Mouse (Mus musculus) CH12.LX (cell line): ENCODE data around the gene Nhp2. TPM values are rescaled to one million over a fixed set of nuclear protein-coding genes. Genes with fewer than 3 reads are reported as not detected.

Experiments
- DNase-seq: peaks from one replicate; pipeline ENCODE4 v3.0.0-alpha.2; 2013; ENCODE audit errors: extremely low read depth
- H3K27ac ChIP-seq: 2 replicates; pipeline ENCODE4 v1.5.1; 2012; ENCODE audit warnings: low read depth, mild to moderate bottlenecking, control low read depth, moderate library complexity; ENCODE audit not compliant: insufficient read depth
- H3K27me3 ChIP-seq: replicated peaks from 2 replicates; pipeline ENCODE3; 2012; ENCODE audit warnings: inconsistent platforms
- H3K36me3 ChIP-seq, 2 experiments: replicated peaks in 1 of 2; 2 replicates each; pipeline versions ENCODE3 to v1.6.1; 2012; ENCODE audit warnings: inconsistent platforms in 1 of 2, low read length in 1 of 2, mild to moderate bottlenecking in 1 of 2, mixed read lengths in 1 of 2, moderate library complexity in 1 of 2; ENCODE audit not compliant: control insufficient read depth in 1 of 2, insufficient read depth in 1 of 2
- H3K4me1 ChIP-seq, 2 experiments: 2 replicates each; pipeline ENCODE4 v1.6.1; 2012; ENCODE audit warnings: inconsistent platforms in 1 of 2, moderate library complexity in 1 of 2; ENCODE audit not compliant: insufficient read depth in 2 of 2, control insufficient read depth in 1 of 2
- H3K4me2 ChIP-seq: 2 replicates; pipeline ENCODE4 v1.6.1; 2012; ENCODE audit warnings: low read depth, mild to moderate bottlenecking, control low read depth; ENCODE audit not compliant: poor library complexity, insufficient read depth, severe bottlenecking
- H3K4me3 ChIP-seq, 3 experiments: fragments of 150-350 bp in 1 of 3; sonication (generic) in 1 of 3; replicated peaks in 1 of 3; 2 replicates each; pipeline versions ENCODE3 to v1.5.1; 2011 to 2012; ENCODE audit warnings: low read depth in 2 of 3, low read length in 2 of 3, mild to moderate bottlenecking in 2 of 3, moderate library complexity in 2 of 3, control low read depth in 1 of 3, improper control_type of control experiment in 1 of 3, inconsistent platforms in 1 of 3, mixed read lengths in 1 of 3; ENCODE audit not compliant: poor library complexity in 1 of 3
- H3K79me2 ChIP-seq: replicated peaks from 2 replicates; pipeline ENCODE4 v1.6.1; 2012; ENCODE audit warnings: mild to moderate bottlenecking, moderate library complexity; ENCODE audit not compliant: control insufficient read depth, poor library complexity, insufficient read depth, severe bottlenecking; ENCODE audit errors: extremely low read depth
- H3K9ac ChIP-seq: 2 replicates; pipeline ENCODE4 v1.6.1; 2012; ENCODE audit warnings: low read depth, mild to moderate bottlenecking, control low read depth, moderate library complexity; ENCODE audit not compliant: insufficient read depth
- H3K9me3 ChIP-seq: replicated peaks from 2 replicates; pipeline ENCODE3; 2012; ENCODE audit warnings: low read length, inconsistent platforms, mixed read lengths
- CTCF ChIP-seq, 2 experiments: IDR thresholded peaks in 1 of 2; conservative IDR thresholded peaks in 1 of 2; 2 replicates each; pipeline ENCODE4 v1.5.1; 2011 to 2012; ENCODE audit warnings: low read depth in 2 of 2, low read length in 2 of 2, improper control_type of control experiment in 1 of 2, inconsistent platforms in 1 of 2, mild to moderate bottlenecking in 1 of 2, moderate library complexity in 1 of 2
- IRF4 ChIP-seq: IDR thresholded peaks from 2 replicates; pipeline ENCODE4 v1.6.1; 2014; ENCODE audit warnings: low read depth, mild to moderate bottlenecking, inconsistent platforms, low read length, improper control_type of control experiment
- MAZ ChIP-seq: IDR thresholded peaks from 2 replicates; pipeline ENCODE4 v1.6.1; 2012; ENCODE audit warnings: low read depth, mild to moderate bottlenecking, inconsistent platforms, low read length, improper control_type of control experiment, moderate library complexity
- POLR2A ChIP-seq: IDR thresholded peaks from 2 replicates; pipeline ENCODE4 v1.6.1; 2011; ENCODE audit warnings: low read depth, mild to moderate bottlenecking, improper control_type of control experiment, low read length
- POLR2AphosphoS2 ChIP-seq: IDR thresholded peaks from 2 replicates; pipeline ENCODE4 v1.6.1; 2011; ENCODE audit warnings: low read depth, low read length, improper control_type of control experiment
- SIN3A ChIP-seq: IDR thresholded peaks from 2 replicates; pipeline ENCODE4 v1.6.1; 2012; ENCODE audit warnings: low read length, improper control_type of control experiment, inconsistent platforms
- USF1 ChIP-seq: IDR thresholded peaks from 2 replicates; pipeline ENCODE4 v1.6.1; 2014; ENCODE audit warnings: low read depth, mild to moderate bottlenecking, inconsistent platforms, low read length, improper control_type of control experiment
- ZC3H11A ChIP-seq: IDR thresholded peaks from 2 replicates; pipeline ENCODE4 v1.6.1; 2012; ENCODE audit warnings: low read depth, mild to moderate bottlenecking, inconsistent platforms, low read length, improper control_type of control experiment
- ZNF384 ChIP-seq: IDR thresholded peaks from 2 replicates; pipeline ENCODE4 v1.6.1; 2012; ENCODE audit warnings: low read depth, low read length, improper control_type of control experiment, inconsistent platforms
- dilution Hi-C: fragments of 300-500 bp; cut with MboI; formaldehyde crosslinking; loops from 2 replicates; pipeline ENCODE4 v1.14.3; 2020; ENCODE audit warnings: low sequenced_read_pairs; ENCODE audit not compliant: extremely low pct_unique_long_range_greater_than_20kb, extremely low pct_ligation_motif_present
- in situ Hi-C: fragments of 300-500 bp; cut with MboI; formaldehyde crosslinking; loops from 3 replicates; pipeline ENCODE4 v1.14.3; 2019; ENCODE audit warnings: low sequenced_read_pairs, low pct_ligation_motif_present, low pct_unique_long_range_greater_than_20kb, mixed read lengths
- polyA plus RNA-seq: library from polyadenylated mRNA; unstranded; fragments of >175 nt; gene quantifications from 2 replicates; pipeline ENCODE4 v1.2.1, GENCODE M21; 2012; ENCODE audit warnings: low read depth; ENCODE audit not compliant: insufficient read length
- total RNA-seq, 2 experiments: library from RNA; depleted of rRNA; stranded (reverse); fragments of 300-350 nt in 1 of 2; fragments of >200 nt in 1 of 2; gene quantifications; 2 replicates each; pipeline ENCODE4 v1.2.3; 2012 to 2014

The Nhp2 gene
- total and polyA plus RNA-seq, 3 experiments = 489 to 847 (median 722) TPM

DNA sequence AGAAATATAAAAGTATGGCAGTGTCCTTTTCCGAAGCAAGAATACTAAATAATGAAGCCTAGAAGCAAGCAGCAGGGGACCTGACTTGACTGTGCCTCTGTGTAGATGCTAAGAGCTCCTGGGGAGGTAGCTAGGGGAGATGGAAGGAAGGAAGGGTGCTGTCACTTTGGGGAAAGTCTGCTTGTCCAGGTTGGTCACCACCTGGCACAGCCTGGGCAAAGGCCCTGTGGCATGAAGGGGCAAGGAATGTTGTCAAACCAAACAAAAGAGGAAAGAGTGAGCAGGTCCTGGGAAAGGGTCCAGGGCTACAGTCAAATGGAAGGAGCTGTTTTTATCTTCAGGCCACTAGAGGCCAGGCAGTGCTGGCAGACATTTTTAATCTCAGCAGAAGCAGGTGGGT is 32.5 kb upstream of the Nhp2 start:
- peaks cover 39 to 63% of the 10 kb centered on the region in 2 experiments for H3K36me3 ChIP-seq
- no peak for DNase-seq
- no peak overlapping the region for H3K4me2 ChIP-seq
- TF ChIP-seq IRF4 = no peak
- TF ChIP-seq POLR2A = peak; percentile 13; the same call in 1 of the 2 replicates
- in situ Hi-C loops (no loop called here), dilution Hi-C loops (no loop called here)
- no peaks in the 10 kb centered on the region for H3K27me3 ChIP-seq
- H3K4me1 ChIP-seq = peaks cover 11 to 39% of the 10 kb centered on the region in 2 experiments
- H3K27ac ChIP-seq = no peak overlapping the region
- no peak overlapping the region for H3K4me3 ChIP-seq
- H3K9me3 ChIP-seq = no peaks in the 10 kb centered on the region
- no peaks in the 10 kb centered on the region for H3K79me2 ChIP-seq
- no peak overlapping the region for H3K9ac ChIP-seq

DNA sequence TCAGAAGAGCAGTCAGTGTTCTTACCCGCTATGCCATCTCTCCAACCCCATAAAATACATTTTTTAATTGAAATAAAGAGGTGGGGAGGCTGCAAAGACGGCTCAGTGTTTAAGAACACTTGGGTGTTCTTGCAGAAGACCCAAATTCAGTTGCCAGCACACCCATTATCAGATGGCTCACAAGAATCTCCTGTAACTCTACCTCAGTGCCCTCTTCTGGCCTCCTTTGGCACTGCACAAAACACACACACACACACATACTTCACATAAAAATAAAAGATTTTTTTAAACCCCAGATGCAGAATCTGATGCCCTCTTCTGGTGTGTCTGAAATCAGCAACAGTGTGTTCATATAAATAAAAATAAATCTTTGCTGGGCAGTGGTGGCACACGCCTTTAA is 30.7 kb upstream of the Nhp2 start:
- Histone ChIP-seq H3K4me1 (peaks cover 9 to 28% of the 10 kb centered on the region in 2 experiments), H3K36me3 (peaks cover 55 to 81% of the 10 kb centered on the region in 2 experiments), H3K9me3 (no peaks in the 10 kb centered on the region), H3K4me3 (no peak overlapping the region), H3K27ac (no peak overlapping the region), H3K4me2 (no peak overlapping the region)
- dilution Hi-C loops = no loop called here
- no peak for DNase-seq
- in situ Hi-C loops = no loop called here
- no peak for TF ChIP-seq POLR2AphosphoS2
- no peak for TF ChIP-seq USF1
- TF ChIP-seq CTCF (conservative IDR thresholded peaks at IDR 0.05 in 1 of 2, IDR thresholded peaks at IDR 0.05 in 1 of 2; ENCODE audit: low read depth in 2 of 2, low read length in 2 of 2) = peak in 1 of 2 experiments; percentile 37; a peak in 1 of 4 replicates
- TF ChIP-seq, all 38 proteins: peak for 1
- Histone ChIP-seq H3K79me2 (no peaks in the 10 kb centered on the region), H3K27me3 (no peaks in the 10 kb centered on the region), H3K9ac (no peak overlapping the region)

- no peaks in the 10 kb centered on the region for H3K79me2 ChIP-seq
- peaks cover 9 to 27% of the 10 kb centered on the region in 2 experiments for H3K4me1 ChIP-seq
- dilution Hi-C loops (no loop called here), in situ Hi-C loops (no loop called here)
- DNase-seq = no peak
- H3K36me3 ChIP-seq = peaks cover 65 to 90% of the 10 kb centered on the region in 2 experiments
- no peak overlapping the region for H3K9ac ChIP-seq
- no peaks in the 10 kb centered on the region for H3K9me3 ChIP-seq
- H3K27me3 ChIP-seq = no peaks in the 10 kb centered on the region
- H3K27ac ChIP-seq = no peak overlapping the region
- no peak overlapping the region for H3K4me3 ChIP-seq
- no peak overlapping the region for H3K4me2 ChIP-seq
- peak; percentile 77; the same call in 1 of the 2 replicates for TF ChIP-seq POLR2AphosphoS2
- no peak for TF ChIP-seq ZC3H11A
- TF ChIP-seq MAZ = no peak
- no peak for TF ChIP-seq SIN3A
- TF ChIP-seq ZNF384 = 0 out of 2 replicates have a peak, but pooled peaks have one; percentile 17
These were observed 29.5 kb upstream of the Nhp2 start for GRCm38 (mm10) chr11:51590002-51590401.
